Mouse (Mus musculus) urinary bladder, adult 2 months (tissue): Measurements from ENCODE around the gene Zfp991. TPM values are rescaled to one million over a fixed set of nuclear protein-coding genes. Genes with fewer than 3 reads are reported as not detected.
"Not testable (repeated sequence)": the region's sequence is repeated elsewhere in the genome, so short reads cannot be mapped to it uniquely, and the experiment has no call there.

Experiments
- DNase-seq: peaks from one replicate; pipeline ENCODE4 v3.0.0; 2022; ENCODE audit warnings: low spot score
- polyA plus RNA-seq: library from polyadenylated mRNA; depleted of rRNA; stranded (reverse); fragments of >200 nt; gene quantifications from 2 replicates; pipeline ENCODE4 v1.2.3, GENCODE M21; 2012

The Zfp991 gene
- polyA plus RNA-seq, 1 experiment = 7.6 TPM

GRCm38 (mm10) chr4:147181969-147182705 is 50.3 kb downstream of the Zfp991 start:
- not testable (repeated sequence) for DNase-seq

- DNase-seq = not testable (repeated sequence)
Measured at GRCm38 (mm10) chr4:147186824-147187223, 55.0 kb downstream of the Zfp991 start.

GRCm38 (mm10) chr4:147187283-147187965 is 55.6 kb downstream of the Zfp991 start:
- not testable (repeated sequence) for DNase-seq

GRCm38 (mm10) chr4:147195186-147195585 is 63.3 kb downstream of the Zfp991 start:
- not testable (repeated sequence) for DNase-seq

GRCm38 (mm10) chr4:147197210-147197609 is 65.4 kb downstream of the Zfp991 start:
- not testable (repeated sequence) for DNase-seq

GRCm38 (mm10) chr4:147199055-147199750 is 67.4 kb downstream of the Zfp991 start:
- DNase-seq = not testable (repeated sequence)

- not testable (repeated sequence) for DNase-seq
Measured at GRCm38 (mm10) chr4:147201920-147202660, 70.3 kb downstream of the Zfp991 start.

GRCm38 (mm10) chr4:147212182-147212928 is 80.5 kb downstream of the Zfp991 start:
- not testable (repeated sequence) for DNase-seq

- not testable (repeated sequence) for DNase-seq
Measured at GRCm38 (mm10) chr4:147214233-147214632, 82.4 kb downstream of the Zfp991 start.

GRCm38 (mm10) chr4:147217676-147218075 is 85.8 kb downstream of the Zfp991 start:
- not testable (repeated sequence) for DNase-seq

GRCm38 (mm10) chr4:147219319-147220070 is 87.7 kb downstream of the Zfp991 start:
- DNase-seq = not testable (repeated sequence)

- not testable (repeated sequence) for DNase-seq
Measured at GRCm38 (mm10) chr4:147220226-147220625, 88.4 kb downstream of the Zfp991 start.

GRCm38 (mm10) chr4:147222021-147222420 is 90.2 kb downstream of the Zfp991 start:
- not testable (repeated sequence) for DNase-seq

GRCm38 (mm10) chr4:147223778-147224435 is 92.1 kb downstream of the Zfp991 start:
- DNase-seq = not testable (repeated sequence)

- DNase-seq = not testable (repeated sequence)
Measured at GRCm38 (mm10) chr4:147225616-147226015, 93.8 kb downstream of the Zfp991 start.

- not testable (repeated sequence) for DNase-seq
Measured at GRCm38 (mm10) chr4:147230026-147230425, 98.2 kb downstream of the Zfp991 start.
